Mouse (Mus musculus) liver, embryonic 16.5 days (tissue): Measurements from ENCODE around the gene Tln2. TPM values are rescaled to one million over a fixed set of nuclear protein-coding genes. Genes with fewer than 3 reads are reported as not detected.

Source experiments
- ATAC-seq: fragments of 200-750 bp; cut with Nextera tagmentation; 2 replicates; pipeline ENCODE4 v1.8.0; 2017; ENCODE audit warnings: low read depth, mild to moderate bottlenecking, moderate number of reproducible peaks, moderate library complexity
- H3K27ac ChIP-seq: fragments of 300-500 bp; sonication (generic); 2 replicates; pipeline ENCODE4 v1.5.1; 2014; ENCODE audit warnings: mild to moderate bottlenecking, low read length
- H3K27me3 ChIP-seq: fragments of 300-500 bp; sonication (generic); 2 replicates; pipeline ENCODE4 v1.6.1; 2014; ENCODE audit warnings: low read depth, low read length, mixed read lengths; ENCODE audit not compliant: control insufficient read depth, insufficient read depth
- H3K36me3 ChIP-seq: fragments of 300-500 bp; sonication (generic); 2 replicates; pipeline ENCODE4 v1.6.1; 2014; ENCODE audit warnings: mild to moderate bottlenecking; ENCODE audit not compliant: control insufficient read depth, insufficient read depth
- H3K4me1 ChIP-seq: fragments of 300-500 bp; sonication (generic); 2 replicates; pipeline ENCODE4 v1.6.1; 2014; ENCODE audit warnings: low read depth, low read length, mixed read lengths; ENCODE audit not compliant: control insufficient read depth
- H3K4me2 ChIP-seq: fragments of 300-500 bp; sonication (generic); 2 replicates; pipeline ENCODE4 v1.6.1; 2014; ENCODE audit warnings: low read depth, low read length, mixed read lengths
- H3K4me3 ChIP-seq: fragments of 300-500 bp; sonication (generic); 2 replicates; pipeline ENCODE4 v1.5.1; 2014; ENCODE audit warnings: low read depth, mild to moderate bottlenecking, low read length
- H3K9ac ChIP-seq: fragments of 300-500 bp; sonication (generic); 2 replicates; pipeline ENCODE4 v1.6.1; 2014; ENCODE audit warnings: low read depth, low read length
- H3K9me3 ChIP-seq: fragments of 300-500 bp; sonication (generic); replicated peaks from 2 replicates; pipeline ENCODE4 v1.6.1; 2016; ENCODE audit warnings: low read length; ENCODE audit not compliant: control insufficient read depth
- WGBS: fragments of 180-500 bp; shearing (Covaris S2); extraction: QIAGEN DNeasy Blood & Tissue Kit; methylation state at CpG from one replicate; pipeline ENCODE4 v1.1.7; 2014; ENCODE audit not compliant: insufficient replicate concordance; 5-methylcytosine and 5-hydroxymethylcytosine counted together
- polyA plus RNA-seq: library from polyadenylated mRNA; unstranded; fragments of >200 nt; fragmentation: Nextera tagmentation; extraction: Ambion mirVana; gene quantifications from 2 replicates; pipeline ENCODE4 v1.2.1, GENCODE M21; 2015

Tln2 gene
- polyA plus RNA-seq, 1 experiment from 2014 or later: 3.4 TPM

GRCm38 (mm10) chr9:67368078-67368477 is 191.4 kb downstream of the Tln2 start:
- Histone ChIP-seq H3K4me2 (no peak overlapping the region), H3K27me3 (no peaks in the 10 kb centered on the region), H3K4me1 (no peaks in the 10 kb centered on the region), H3K9ac (no peak overlapping the region), H3K9me3 (no peaks in the 10 kb centered on the region), H3K36me3 (no peaks in the 10 kb centered on the region), H3K27ac (no peak overlapping the region), H3K4me3 (no peak overlapping the region)
- no peak for ATAC-seq
- WGBS: 58% methylated on average over 3 of the region's 3 CpGs

GRCm38 (mm10) chr9:67362511-67362910 is 197.0 kb downstream of the Tln2 start:
- H3K27ac ChIP-seq: no peak overlapping the region
- no peak overlapping the region for H3K4me3 ChIP-seq
- no peaks in the 10 kb centered on the region for H3K4me1 ChIP-seq
- H3K36me3 ChIP-seq: no peaks in the 10 kb centered on the region
- H3K9ac ChIP-seq: no peak overlapping the region
- ATAC-seq: no peak
- H3K4me2 ChIP-seq: no peak overlapping the region
- no peaks in the 10 kb centered on the region for H3K27me3 ChIP-seq
- no peaks in the 10 kb centered on the region for H3K9me3 ChIP-seq
- WGBS: 74% methylated on average over 10 of the region's 10 CpGs

- ATAC-seq: no peak
- no peak overlapping the region for H3K4me2 ChIP-seq
- no peaks in the 10 kb centered on the region for H3K27me3 ChIP-seq
- no peak overlapping the region for H3K4me3 ChIP-seq
- no peaks in the 10 kb centered on the region for H3K36me3 ChIP-seq
- H3K9ac ChIP-seq: no peak overlapping the region
- no peaks in the 10 kb centered on the region for H3K4me1 ChIP-seq
- no peaks in the 10 kb centered on the region for H3K9me3 ChIP-seq
- whole genome bisulfite sequencing: 70% methylated on average over 2 of the region's 2 CpGs
- H3K27ac ChIP-seq: no peak overlapping the region
These were observed 197.4 kb downstream of the Tln2 start for GRCm38 (mm10) chr9:67362053-67362452.

GRCm38 (mm10) chr9:67361511-67361910 is 198.0 kb downstream of the Tln2 start:
- Histone ChIP-seq H3K4me2 (no peak overlapping the region), H3K9ac (no peak overlapping the region)
- WGBS: 64% methylated on average over 5 of the region's 5 CpGs

GRCm38 (mm10) chr9:67354356-67354755 is 205.1 kb downstream of the Tln2 start:
- Histone ChIP-seq H3K27me3 (no peaks in the 10 kb centered on the region), H3K4me2 (no peak overlapping the region), H3K9me3 (no peaks in the 10 kb centered on the region), H3K9ac (no peak overlapping the region), H3K27ac (no peak overlapping the region), H3K4me1 (no peaks in the 10 kb centered on the region), H3K36me3 (no peaks in the 10 kb centered on the region), H3K4me3 (no peak overlapping the region)
- ATAC-seq: no peak
- 72% methylated on average over 14 of the region's 14 CpGs for WGBS

More at GRCm38 (mm10) chr9:67361511-67361910, 198.0 kb downstream of the Tln2 start:
- Histone ChIP-seq H3K36me3 (no peaks in the 10 kb centered on the region), H3K27me3 (no peaks in the 10 kb centered on the region), H3K4me1 (no peaks in the 10 kb centered on the region), H3K27ac (no peak overlapping the region), H3K4me3 (no peak overlapping the region), H3K9me3 (no peaks in the 10 kb centered on the region)
- ATAC-seq: no peak

GRCm38 (mm10) chr9:67353365-67353764 is 206.1 kb downstream of the Tln2 start:
- Histone ChIP-seq H3K27me3 (no peaks in the 10 kb centered on the region), H3K27ac (no peak overlapping the region), H3K9me3 (no peaks in the 10 kb centered on the region), H3K36me3 (no peaks in the 10 kb centered on the region), H3K4me2 (no peak overlapping the region), H3K4me3 (no peak overlapping the region), H3K4me1 (no peaks in the 10 kb centered on the region), H3K9ac (no peak overlapping the region)
- WGBS: 63% methylated on average over 7 of the region's 7 CpGs
- no peak for ATAC-seq

- no peak overlapping the region for H3K4me2 ChIP-seq
- no peak overlapping the region for H3K9ac ChIP-seq
- no peaks in the 10 kb centered on the region for H3K27me3 ChIP-seq
- WGBS: 73% methylated on average over 7 of the region's 7 CpGs
- no peak for ATAC-seq
- no peak overlapping the region for H3K27ac ChIP-seq
- H3K36me3 ChIP-seq: no peaks in the 10 kb centered on the region
- no peaks in the 10 kb centered on the region for H3K9me3 ChIP-seq
- H3K4me3 ChIP-seq: no peak overlapping the region
- H3K4me1 ChIP-seq: no peaks in the 10 kb centered on the region
These were observed 210.5 kb downstream of the Tln2 start for GRCm38 (mm10) chr9:67348983-67349382.

GRCm38 (mm10) chr9:67347184-67347583 is 212.3 kb downstream of the Tln2 start:
- Histone ChIP-seq H3K9ac (no peak overlapping the region), H3K27ac (no peak overlapping the region), H3K36me3 (no peaks in the 10 kb centered on the region), H3K9me3 (no peaks in the 10 kb centered on the region), H3K4me2 (no peak overlapping the region), H3K4me1 (no peaks in the 10 kb centered on the region), H3K27me3 (no peaks in the 10 kb centered on the region), H3K4me3 (no peak overlapping the region)
- ATAC-seq: no peak
- 68% methylated on average over 5 of the region's 5 CpGs for WGBS

- H3K4me2 ChIP-seq: no peak overlapping the region
- no peaks in the 10 kb centered on the region for H3K4me1 ChIP-seq
- H3K9me3 ChIP-seq: no peaks in the 10 kb centered on the region
- no peaks in the 10 kb centered on the region for H3K36me3 ChIP-seq
- no peak overlapping the region for H3K4me3 ChIP-seq
- no peak overlapping the region for H3K9ac ChIP-seq
- no peak for ATAC-seq
- no peak overlapping the region for H3K27ac ChIP-seq
- 60% methylated on average over 3 of the region's 3 CpGs for WGBS
- H3K27me3 ChIP-seq: no peaks in the 10 kb centered on the region
These were observed 228.2 kb downstream of the Tln2 start for GRCm38 (mm10) chr9:67331281-67331680.
